ENCODE assay signal across 10 mouse cellular contexts in the genomic region with DNA sequence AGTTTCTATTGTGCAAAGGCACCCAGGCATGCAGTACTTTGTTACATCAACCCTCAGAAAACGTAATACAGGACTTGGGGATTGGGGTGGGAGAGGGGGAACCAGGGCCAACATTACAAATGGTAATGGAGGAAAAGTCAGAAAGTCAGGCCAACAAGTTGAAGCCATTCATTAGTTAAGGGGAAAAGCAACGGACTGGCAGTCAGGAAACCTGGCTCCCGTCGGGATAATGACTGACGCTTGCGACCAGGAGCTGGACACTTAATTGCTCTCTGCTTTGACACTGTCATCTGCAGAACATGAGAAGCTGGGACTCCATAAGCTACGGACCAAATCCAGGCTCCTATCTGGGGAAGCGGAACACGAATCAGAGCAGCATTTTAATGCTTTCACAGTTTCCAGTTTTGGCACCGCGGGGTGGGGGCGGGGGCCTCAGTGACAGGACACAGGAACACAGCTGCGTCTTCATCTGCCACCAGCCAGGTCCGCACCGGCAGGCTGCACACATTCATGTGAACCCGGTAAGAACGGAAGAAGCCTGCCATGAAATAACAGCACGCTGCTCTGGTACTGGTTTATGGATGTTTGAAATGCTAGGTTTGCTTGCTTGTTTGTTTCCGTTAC. TPM values are rescaled to one million over a fixed set of nuclear protein-coding genes. Genes with fewer than 3 reads are reported as not detected.
DNase-seq lines count a peak whose midpoint lies in the region; ATAC-seq lines count a peak whose summit lies in the region.
"Had no signal": no experiment of that assay in that cellular context is flagged by ENCODE, and none has a peak within 500 bp of the region (broad histone marks: within the 10 kb centered on the region; RNA-seq: fewer than 3 reads in every experiment).

No protein-coding gene starts in this region.

- no peak for DNase-seq in kidney, adult 18-20 months
- DNase-seq in embryonic facial prominence, embryonic 14.5 days (ENCODE audit: low spot score): no peak
- DNase-seq in hindbrain, embryonic 10.5 days (ENCODE audit: low spot score): no peak
- DNase-seq in thymus, postnatal 25 days: no peak
- DNase-seq in embryo, embryonic 9.5 days (ENCODE audit: extremely low spot score): no peak
- no peak for DNase-seq in B cell, adult 2 months
- DNase-seq: lung, postnatal 10 days had no signal

- no peaks in the 10 kb centered on the region for H3K27me3 ChIP-seq in kidney, embryonic 16.5 days (ENCODE audit: insufficient read depth, low read length)
- no peaks in the 10 kb centered on the region for H3K27me3 ChIP-seq in embryonic facial prominence, embryonic 14.5 days (replicated peaks; ENCODE audit: control insufficient read depth, insufficient read depth, low read length)
- no peaks in the 10 kb centered on the region for H3K27me3 ChIP-seq in hindbrain, embryonic 10.5 days (ENCODE audit: insufficient read depth, poor library complexity, severe bottlenecking)
- H3K27me3 ChIP-seq in midbrain, embryonic 13.5 days: no peaks in the 10 kb centered on the region

- no peak overlapping the region for H3K9ac ChIP-seq in kidney, embryonic 16.5 days (replicated peaks; ENCODE audit: low read length)
- no peak overlapping the region for H3K9ac ChIP-seq in embryonic facial prominence, embryonic 14.5 days (ENCODE audit: low read depth, low read length)
- no peak overlapping the region for H3K9ac ChIP-seq in midbrain, embryonic 13.5 days (replicated peaks)

- peaks cover 27% of the 10 kb centered on the region for H3K4me1 ChIP-seq in kidney, embryonic 16.5 days (ENCODE audit: insufficient read depth, low read length)
- 0 out of 2 replicates have a peak, but pooled peaks cover 5% of the 10 kb centered on the region for H3K4me1 ChIP-seq in embryonic facial prominence, embryonic 14.5 days (ENCODE audit: control insufficient read depth, insufficient read depth, low read length)
- H3K4me1 ChIP-seq in hindbrain, embryonic 10.5 days (replicated peaks): peaks cover 29% of the 10 kb centered on the region
- peaks cover 14% of the 10 kb centered on the region for H3K4me1 ChIP-seq in midbrain, embryonic 13.5 days (replicated peaks)

- peak overlapping the region; percentile 15 for H3K4me3 ChIP-seq in kidney, embryonic 16.5 days (ENCODE audit: low read length)
- no peak overlapping the region for H3K4me3 ChIP-seq in embryonic facial prominence, embryonic 14.5 days (ENCODE audit: low read depth, low read length)
- H3K4me3 ChIP-seq in hindbrain, embryonic 10.5 days: peak overlapping the region; percentile 13; the same call in 1 of the 2 replicates
- peak overlapping the region; percentile 3; the same call in 1 of the 2 replicates for H3K4me3 ChIP-seq in midbrain, embryonic 13.5 days (replicated peaks)

- no peaks in the 10 kb centered on the region for H3K9me3 ChIP-seq in kidney, embryonic 16.5 days (ENCODE audit: low read length)
- no peaks in the 10 kb centered on the region for H3K9me3 ChIP-seq in embryonic facial prominence, embryonic 14.5 days (ENCODE audit: control insufficient read depth, low read length)
- no peaks in the 10 kb centered on the region for H3K9me3 ChIP-seq in hindbrain, embryonic 10.5 days
- no peaks in the 10 kb centered on the region for H3K9me3 ChIP-seq in midbrain, embryonic 13.5 days

- peak overlapping the region; percentile 42 for H3K4me2 ChIP-seq in kidney, embryonic 16.5 days (replicated peaks; ENCODE audit: low read depth, low read length)
- 0 out of 2 replicates have a peak overlapping the region, but pooled peaks have one; percentile 10 for H3K4me2 ChIP-seq in embryonic facial prominence, embryonic 14.5 days (ENCODE audit: low read depth, low read length)
- peak overlapping the region; percentile 42 for H3K4me2 ChIP-seq in midbrain, embryonic 13.5 days (replicated peaks)

- peak overlapping the region; percentile 17 for H3K27ac ChIP-seq in kidney, embryonic 16.5 days (ENCODE audit: low read length)
- H3K27ac ChIP-seq in embryonic facial prominence, embryonic 14.5 days (replicated peaks; ENCODE audit: low read depth, low read length): no peak overlapping the region
- 0 out of 2 replicates have a peak overlapping the region, but pooled peaks have one; percentile 29 for H3K27ac ChIP-seq in hindbrain, embryonic 10.5 days
- no peak overlapping the region for H3K27ac ChIP-seq in midbrain, embryonic 13.5 days

- peaks cover 8% of the 10 kb centered on the region; the same call in 1 of the 2 replicates for H3K36me3 ChIP-seq in kidney, embryonic 16.5 days (ENCODE audit: insufficient read depth, low read length)
- peaks cover 35% of the 10 kb centered on the region for H3K36me3 ChIP-seq in embryonic facial prominence, embryonic 14.5 days (ENCODE audit: control insufficient read depth, insufficient read depth, low read length)
- H3K36me3 ChIP-seq in hindbrain, embryonic 10.5 days: peaks cover 67% of the 10 kb centered on the region
- no peaks in the 10 kb centered on the region for H3K36me3 ChIP-seq in midbrain, embryonic 13.5 days
- H3K36me3 ChIP-seq: G1E had no signal

- peak; percentile 50; the same call in 1 of the 2 replicates for ATAC-seq in kidney, embryonic 16.5 days (ENCODE audit: low FRiP score, low TSS enrichment)
- peak; percentile 15; the same call in 1 of the 2 replicates for ATAC-seq in embryonic facial prominence, embryonic 14.5 days (ENCODE audit: low read depth)
- no peak for ATAC-seq in midbrain, embryonic 13.5 days

- 39% methylated on average over 19 of the region's 19 CpGs for WGBS in kidney, embryonic 16.5 days
- 66% methylated on average over 19 of the region's 19 CpGs for WGBS in embryonic facial prominence, embryonic 14.5 days
- 63% methylated on average over 19 of the region's 19 CpGs for WGBS in hindbrain, embryonic 10.5 days
- WGBS in midbrain, embryonic 13.5 days: 36% methylated on average over 19 of the region's 19 CpGs

RNA-seq across cellular contexts. Expression of a gene that starts 26.5 kb away (rescaled TPM):
- polyA plus RNA-seq in kidney, embryonic 16.5 days (2015; fragmentation: Nextera tagmentation; extraction: Ambion mirVana): 15.4 and 21.2 TPM in 2 replicates
- polyA plus RNA-seq in embryonic facial prominence, embryonic 14.5 days (2014; fragmentation: Nextera tagmentation; extraction: Ambion mirVana): 11.1 and 18.0 TPM in 2 replicates
- 30.6 and 49.7 TPM in 2 replicates for polyA plus RNA-seq in hindbrain, embryonic 10.5 days (2016; fragmentation: Nextera tagmentation; extraction: Ambion mirVana)
- 3.6 and 4.2 TPM in 2 replicates for polyA plus RNA-seq in midbrain, embryonic 13.5 days (2015; fragmentation: Nextera tagmentation; extraction: Ambion mirVana)
- polyA plus RNA-seq: G1E had no signal

Comparison
In these comparisons a context has a peak if more than half of its experiments do, and no peak if none do; other contexts are left out.
1. H3K27ac ChIP-seq: peak in kidney, embryonic 16.5 days (single experiment) and hindbrain, embryonic 10.5 days (single experiment); none in embryonic facial prominence, embryonic 14.5 days (single experiment) and midbrain, embryonic 13.5 days (single experiment).
2. Peak in every context shown above with its lines, with median percentiles within 50 percentile points of each other: H3K4me2 ChIP-seq.